Mouse (Mus musculus) heart, embryonic 10.5 days (tissue): ENCODE data around the gene Shc3. TPM values are rescaled to one million over a fixed set of nuclear protein-coding genes. Genes with fewer than 3 reads are reported as not detected.

Experiments used
- DNase-seq: peaks from one replicate; pipeline ENCODE4 v3.0.0-alpha.2; 2017; ENCODE audit warnings: low spot score
- H3K27ac ChIP-seq: fragments of 300-500 bp; sonication (generic); 2 replicates; pipeline ENCODE4 v1.5.1; 2016; ENCODE audit warnings: mild to moderate bottlenecking
- H3K27me3 ChIP-seq: fragments of 300-500 bp; sonication (generic); 2 replicates; pipeline ENCODE4 v1.6.1; 2016; ENCODE audit warnings: mild to moderate bottlenecking; ENCODE audit not compliant: poor library complexity, insufficient read depth, severe bottlenecking
- H3K36me3 ChIP-seq: fragments of 300-500 bp; sonication (generic); 2 replicates; pipeline ENCODE4 v1.6.1; 2016; ENCODE audit warnings: mild to moderate bottlenecking, moderate library complexity
- H3K4me1 ChIP-seq: fragments of 300-500 bp; sonication (generic); 2 replicates; pipeline ENCODE4 v1.6.1; 2016; ENCODE audit warnings: mild to moderate bottlenecking
- H3K4me3 ChIP-seq: fragments of 300-500 bp; sonication (generic); 2 replicates; pipeline ENCODE4 v1.5.1; 2016; ENCODE audit warnings: mild to moderate bottlenecking, moderate library complexity
- H3K9me3 ChIP-seq: fragments of 300-500 bp; sonication (generic); 2 replicates; pipeline ENCODE4 v1.6.1; 2016; ENCODE audit warnings: mild to moderate bottlenecking, moderate library complexity
- WGBS: fragments of 180-500 bp; shearing (Covaris S2); methylation state at CpG from one replicate; pipeline ENCODE4 v1.1.7; 2016; 5-methylcytosine and 5-hydroxymethylcytosine counted together
- polyA plus RNA-seq: library from polyadenylated mRNA; unstranded; fragments of >200 nt; fragmentation: Nextera tagmentation; extraction: Ambion mirVana; gene quantifications from 2 replicates; pipeline ENCODE4 v1.2.1, GENCODE M21; 2016

The Shc3 gene
- polyA plus RNA-seq, 1 experiment from 2014 or later = 0.30 TPM

GRCm38 (mm10) chr13:51400736-51401501, 168.3 kb downstream of the Shc3 start:
- WGBS = 8% methylated on average over 20 of the region's 20 CpGs
- Histone ChIP-seq H3K4me3 (peak overlapping the region; percentile 54), H3K27ac (peak overlapping the region; percentile 86), H3K27me3 (no peaks in the 10 kb centered on the region; the same call in 1 of the 2 replicates), H3K9me3 (no peaks in the 10 kb centered on the region), H3K36me3 (no peaks in the 10 kb centered on the region), H3K4me1 (peaks cover 16% of the 10 kb centered on the region)
- DNase-seq = no peak

- Histone ChIP-seq H3K4me3 (peak overlapping the region; percentile 54), H3K9me3 (no peaks in the 10 kb centered on the region), H3K27me3 (no peaks in the 10 kb centered on the region), H3K36me3 (no peaks in the 10 kb centered on the region), H3K4me1 (peaks cover 16% of the 10 kb centered on the region), H3K27ac (peak overlapping the region; percentile 86)
- WGBS = 23% methylated on average over 14 of the region's 14 CpGs
- no peak for DNase-seq
Observed at GRCm38 (mm10) chr13:51400186-51400719, 169.0 kb downstream of the Shc3 start.

DNA sequence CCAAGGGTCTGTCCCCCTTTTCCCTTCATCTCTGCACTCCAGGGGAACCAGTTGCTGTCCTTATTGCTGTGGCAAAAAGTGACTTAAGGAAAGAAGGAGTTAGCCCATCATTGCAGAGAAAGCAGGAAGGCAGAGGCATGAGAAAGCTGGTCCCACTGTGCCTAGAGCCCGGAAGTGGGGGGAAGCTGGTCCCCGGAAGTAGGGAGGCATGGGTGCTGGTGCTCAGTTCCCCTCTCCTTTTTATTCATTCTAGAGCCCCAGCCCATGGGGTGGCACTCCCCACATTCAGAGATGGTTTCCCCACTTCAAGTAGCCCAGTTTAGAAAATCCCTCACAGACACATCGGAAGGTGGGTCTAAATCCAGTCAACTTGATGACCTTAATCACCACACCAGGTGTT, 169.7 kb downstream of the Shc3 start:
- no peaks in the 10 kb centered on the region for H3K9me3 ChIP-seq
- H3K36me3 ChIP-seq = no peaks in the 10 kb centered on the region
- no peak for DNase-seq
- no peaks in the 10 kb centered on the region for H3K27me3 ChIP-seq
- WGBS = 89% methylated on average over 3 of the region's 3 CpGs
- H3K4me3 ChIP-seq = no peak overlapping the region
- peaks cover 13% of the 10 kb centered on the region for H3K4me1 ChIP-seq
- H3K27ac ChIP-seq = no peak overlapping the region

- 71% methylated on average over 6 of the region's 6 CpGs for WGBS
- no peaks in the 10 kb centered on the region for H3K27me3 ChIP-seq
- H3K27ac ChIP-seq = no peak overlapping the region
- no peaks in the 10 kb centered on the region for H3K9me3 ChIP-seq
- peaks cover 13% of the 10 kb centered on the region for H3K4me1 ChIP-seq
- no peak for DNase-seq
- no peak overlapping the region for H3K4me3 ChIP-seq
- no peaks in the 10 kb centered on the region for H3K36me3 ChIP-seq
Observed at GRCm38 (mm10) chr13:51397861-51398260, 171.4 kb downstream of the Shc3 start.

DNA sequence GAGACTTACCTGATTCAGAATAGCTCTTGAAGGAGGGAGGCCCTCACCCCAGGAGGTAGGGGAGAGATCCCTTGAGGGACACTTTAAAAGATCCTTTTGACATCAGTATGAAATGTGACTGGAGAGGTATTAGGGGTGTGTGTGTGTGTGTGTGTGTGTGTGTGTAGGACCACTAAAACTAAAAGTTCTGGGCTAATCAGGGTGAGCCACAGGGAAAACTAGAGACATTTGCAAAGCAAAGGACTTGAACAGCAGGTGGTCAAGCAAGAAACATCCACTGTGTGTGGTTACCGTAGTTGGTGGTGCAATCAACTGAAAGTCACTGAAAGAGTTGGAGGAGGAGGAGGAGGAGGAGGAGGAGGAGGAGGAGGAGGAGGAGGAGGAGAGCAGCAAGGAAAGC, 177.0 kb downstream of the Shc3 start:
- Histone ChIP-seq H3K9me3 (no peaks in the 10 kb centered on the region), H3K27ac (no peak overlapping the region), H3K27me3 (no peaks in the 10 kb centered on the region), H3K4me1 (peaks cover 21% of the 10 kb centered on the region), H3K4me3 (no peak overlapping the region), H3K36me3 (no peaks in the 10 kb centered on the region)
- no CpG with 5 or more reads among the region's 1 CpGs for WGBS
- DNase-seq = no peak

GRCm38 (mm10) chr13:51391359-51391916, 177.8 kb downstream of the Shc3 start:
- Histone ChIP-seq H3K27me3 (no peaks in the 10 kb centered on the region), H3K4me3 (no peak overlapping the region), H3K4me1 (peaks cover 21% of the 10 kb centered on the region), H3K27ac (no peak overlapping the region; the same call in 1 of the 2 replicates), H3K9me3 (no peaks in the 10 kb centered on the region), H3K36me3 (no peaks in the 10 kb centered on the region)
- WGBS = 81% methylated on average over 6 of the region's 6 CpGs
- DNase-seq = no peak

GRCm38 (mm10) chr13:51390398-51390797, 178.8 kb downstream of the Shc3 start:
- H3K36me3 ChIP-seq = no peaks in the 10 kb centered on the region
- no peak for DNase-seq
- no peaks in the 10 kb centered on the region for H3K27me3 ChIP-seq
- H3K4me1 ChIP-seq = peaks cover 21% of the 10 kb centered on the region
- H3K9me3 ChIP-seq = no peaks in the 10 kb centered on the region
- 57% methylated on average over 4 of the region's 4 CpGs for WGBS
- peak overlapping the region; percentile 7; the same call in 1 of the 2 replicates for H3K27ac ChIP-seq
- no peak overlapping the region for H3K4me3 ChIP-seq

- WGBS = 29% methylated on average over 4 of the region's 4 CpGs
- peak overlapping the region; percentile 67; the same call in 1 of the 2 replicates for H3K27ac ChIP-seq
Observed at GRCm38 (mm10) chr13:51387908-51388307, 181.3 kb downstream of the Shc3 start.

DNA sequence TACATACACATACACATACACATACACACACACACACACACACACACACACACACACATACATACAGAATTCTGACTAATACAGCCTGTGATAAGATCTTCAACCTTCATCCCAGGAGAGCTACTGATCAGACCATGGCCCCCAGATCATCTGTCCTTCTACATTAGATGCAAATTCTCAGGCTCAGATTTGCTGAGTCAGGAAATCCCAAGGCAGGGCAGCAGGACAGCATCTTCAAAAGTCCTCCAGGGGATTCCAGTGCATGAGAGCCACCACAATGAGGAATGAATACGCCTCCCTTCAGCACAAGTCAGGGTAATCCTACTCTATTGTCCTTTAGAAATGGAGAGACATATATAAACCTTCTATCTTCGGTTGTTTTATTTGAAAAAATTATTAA, 184.3 kb downstream of the Shc3 start:
- no peak for DNase-seq
- H3K4me1 ChIP-seq = peaks cover 27% of the 10 kb centered on the region
- H3K4me3 ChIP-seq = no peak overlapping the region
- no peak overlapping the region for H3K27ac ChIP-seq
- no peaks in the 10 kb centered on the region for H3K36me3 ChIP-seq
- H3K27me3 ChIP-seq = no peaks in the 10 kb centered on the region
- 79% methylated on average over 2 of the region's 2 CpGs for WGBS
- H3K9me3 ChIP-seq = no peaks in the 10 kb centered on the region; the same call in 1 of the 2 replicates

More at GRCm38 (mm10) chr13:51387908-51388307, 181.3 kb downstream of the Shc3 start:
- Histone ChIP-seq H3K4me1 (peaks cover 21% of the 10 kb centered on the region), H3K9me3 (no peaks in the 10 kb centered on the region), H3K4me3 (no peak overlapping the region), H3K27me3 (no peaks in the 10 kb centered on the region), H3K36me3 (no peaks in the 10 kb centered on the region)
- no peak for DNase-seq

DNA sequence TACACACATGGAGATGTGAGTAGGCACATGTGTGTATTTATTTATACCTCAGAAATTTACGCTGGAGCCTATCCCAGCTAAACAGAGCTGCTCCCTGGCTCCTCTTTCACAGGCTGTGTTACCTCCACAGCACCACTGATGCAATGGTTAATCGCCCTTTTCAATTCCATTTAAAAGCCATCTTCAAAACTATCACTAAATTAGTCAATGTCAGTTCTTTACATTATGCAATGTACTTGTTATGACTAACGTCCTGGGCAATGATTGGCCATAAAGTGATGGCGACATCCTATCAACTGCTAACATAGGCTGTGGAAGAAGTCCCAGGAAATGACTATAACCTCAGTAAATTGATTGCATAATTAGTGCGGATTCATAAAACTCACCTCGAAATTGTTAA, 187.7 kb downstream of the Shc3 start:
- WGBS = 90% methylated on average over 6 of the region's 6 CpGs
- Histone ChIP-seq H3K27ac (no peak overlapping the region), H3K27me3 (no peaks in the 10 kb centered on the region), H3K36me3 (no peaks in the 10 kb centered on the region), H3K4me3 (no peak overlapping the region), H3K9me3 (no peaks in the 10 kb centered on the region; the same call in 1 of the 2 replicates), H3K4me1 (peaks cover 34% of the 10 kb centered on the region)
- DNase-seq = no peak

Other genes with a start within 250 kb of the Shc3 start
- 16.9 and 30.5 TPM in 2 replicates for gene S1pr3, start 160.8 kb downstream of the Shc3 start, polyA plus RNA-seq
- gene Cks2, start 75.8 kb upstream of the Shc3 start, polyA plus RNA-seq = 248 and 312 TPM in 2 replicates
- gene Secisbp2, start 82.3 kb upstream of the Shc3 start, polyA plus RNA-seq = 25.6 and 32.1 TPM in 2 replicates
- 8.7 and 13.1 TPM in 2 replicates for gene Sema4d, start 224.3 kb upstream of the Shc3 start, polyA plus RNA-seq